Mouse (Mus musculus) intestine, embryonic 15.5 days (tissue): ENCODE data around the gene Znrd1as. TPM values are rescaled to one million over a fixed set of nuclear protein-coding genes. Genes with fewer than 3 reads are reported as not detected.
"Not testable (repeated sequence)": the region's sequence is repeated elsewhere in the genome, so short reads cannot be mapped to it uniquely, and the experiment has no call there.

Experiments used
- ATAC-seq: fragments of 200-750 bp; cut with Nextera tagmentation; 2 replicates; pipeline ENCODE4 v1.8.0; 2017; ENCODE audit warnings: moderate TSS enrichment, moderate library complexity
- H3K27ac ChIP-seq: fragments of 300-500 bp; sonication (generic); 2 replicates; pipeline ENCODE4 v1.5.1; 2015; ENCODE audit warnings: mild to moderate bottlenecking, inconsistent platforms
- H3K27me3 ChIP-seq: fragments of 300-500 bp; sonication (generic); replicated peaks from 2 replicates; pipeline ENCODE4 v1.6.1; 2015; ENCODE audit warnings: inconsistent platforms
- H3K36me3 ChIP-seq: fragments of 300-500 bp; sonication (generic); 2 replicates; pipeline ENCODE4 v1.6.1; 2015; ENCODE audit warnings: inconsistent platforms
- H3K4me1 ChIP-seq: fragments of 300-500 bp; sonication (generic); replicated peaks from 2 replicates; pipeline ENCODE4 v1.6.1; 2015; ENCODE audit warnings: inconsistent platforms
- H3K4me2 ChIP-seq: fragments of 300-500 bp; sonication (generic); replicated peaks from 2 replicates; pipeline ENCODE4 v1.6.1; 2015; ENCODE audit warnings: mild to moderate bottlenecking, inconsistent platforms
- H3K4me3 ChIP-seq: fragments of 300-500 bp; sonication (generic); replicated peaks from 2 replicates; pipeline ENCODE4 v1.5.1; 2015; ENCODE audit warnings: inconsistent platforms
- H3K9ac ChIP-seq: fragments of 300-500 bp; sonication (generic); 2 replicates; pipeline ENCODE4 v1.6.1; 2015; ENCODE audit warnings: inconsistent platforms
- H3K9me3 ChIP-seq: fragments of 300-500 bp; sonication (generic); 2 replicates; pipeline ENCODE4 v1.6.1; 2016; ENCODE audit warnings: inconsistent platforms
- WGBS: fragments of 180-500 bp; shearing (Covaris S2); methylation state at CpG from one replicate; pipeline ENCODE4 v1.1.7; 2015; 5-methylcytosine and 5-hydroxymethylcytosine counted together
- polyA plus RNA-seq: library from polyadenylated mRNA; unstranded; fragments of >200 nt; fragmentation: Nextera tagmentation; extraction: Ambion mirVana; gene quantifications from 2 replicates; pipeline ENCODE4 v1.2.1, GENCODE M21; 2015

The Znrd1as gene
- polyA plus RNA-seq, 1 experiment from 2014 or later = 6.3 TPM

DNA sequence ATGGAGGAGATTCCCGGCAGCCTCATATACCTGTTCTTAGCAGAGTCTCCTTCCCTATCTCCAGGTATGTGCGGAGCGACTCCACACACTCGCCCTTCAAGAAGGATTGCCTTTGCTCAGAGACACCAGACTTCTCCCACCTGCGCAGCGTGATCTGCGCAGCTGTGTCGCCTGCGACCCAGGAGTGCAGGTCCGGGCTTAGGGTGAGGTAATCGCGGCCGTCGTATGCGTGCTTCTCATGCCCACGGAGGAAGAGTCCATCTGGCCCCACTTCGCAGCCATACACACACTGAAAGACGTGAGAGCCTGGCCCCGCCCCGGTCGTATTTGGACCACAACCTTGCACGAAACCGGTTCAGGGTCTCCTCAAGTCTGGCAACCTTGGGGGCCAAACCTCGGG, 30.1 kb downstream of the Znrd1as start:
- H3K9me3 ChIP-seq = no peaks in the 10 kb centered on the region
- H3K4me3 ChIP-seq = peak overlapping the region; percentile 20
- H3K4me2 ChIP-seq = peak overlapping the region; percentile 53
- no peaks in the 10 kb centered on the region for H3K36me3 ChIP-seq
- ATAC-seq = peak; percentile 56; the same call in 1 of the 2 replicates
- H3K4me1 ChIP-seq = 0 out of 2 replicates have a peak, but pooled peaks cover 5% of the 10 kb centered on the region
- no peak overlapping the region for H3K9ac ChIP-seq
- H3K27me3 ChIP-seq = peaks cover 11% of the 10 kb centered on the region
- H3K27ac ChIP-seq = no peak overlapping the region
- 4% methylated on average over 24 of the region's 24 CpGs for WGBS

DNA sequence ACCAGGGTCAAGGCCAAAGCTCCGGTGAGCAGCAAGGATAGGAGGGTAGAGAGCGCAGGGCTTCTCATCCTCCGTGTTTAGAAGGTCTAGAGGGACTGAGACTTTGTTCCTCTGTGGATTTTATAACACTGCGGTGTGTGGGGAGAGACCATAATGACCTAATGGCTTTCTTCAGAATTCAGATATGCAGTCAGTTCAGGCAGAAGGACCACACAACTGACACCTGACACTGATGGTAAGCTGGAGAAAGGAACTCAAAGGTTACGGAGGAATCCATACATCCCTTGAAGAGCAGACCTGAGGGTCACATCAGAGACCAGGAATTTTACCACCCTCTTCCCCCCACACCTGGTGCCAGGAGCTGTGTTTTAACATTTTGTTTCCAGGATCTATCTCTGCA, 31.0 kb downstream of the Znrd1as start, which contains the start of gene H2-M5:
Gene H2-M5, minus strand, starts transcription at position 101 of the 400 bp plus-strand sequence.
- peak within 1 kb of the TSS; percentile 53 for H3K4me2 ChIP-seq
- H3K27ac ChIP-seq = no peak within 1 kb of the TSS
- peak within 1 kb of the TSS; percentile 20 for H3K4me3 ChIP-seq
- no peak for ATAC-seq
- H3K27me3 ChIP-seq = peaks cover 11% of the 10 kb centered on the region
- H3K9me3 ChIP-seq = no peaks in the 10 kb centered on the region
- 30% methylated on average over 5 of the region's 5 CpGs for WGBS
- no peaks in the 10 kb centered on the region for H3K36me3 ChIP-seq
- 0 out of 2 replicates have a peak, but pooled peaks cover 5% of the 10 kb centered on the region for H3K4me1 ChIP-seq
- H3K9ac ChIP-seq = no peak within 1 kb of the TSS

DNA sequence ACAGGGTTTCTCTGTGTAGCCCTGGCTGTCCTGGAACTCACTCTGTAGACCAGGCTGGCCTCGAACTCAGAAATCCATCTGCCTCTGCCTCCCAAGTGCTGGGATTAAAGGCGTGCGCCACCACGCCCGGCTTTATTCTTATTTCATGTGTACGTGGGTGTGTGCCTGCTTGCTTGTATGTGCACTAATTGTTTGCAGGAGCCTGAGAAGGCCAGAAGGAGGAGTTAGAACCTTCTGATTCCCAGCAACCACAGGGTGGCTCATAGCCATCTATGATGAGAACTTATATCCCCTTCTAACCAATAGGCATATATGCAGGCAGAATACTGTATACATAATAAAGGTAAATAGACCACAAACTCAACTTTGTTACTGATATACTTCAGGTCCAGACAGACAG, 32.2 kb downstream of the Znrd1as start:
- not testable (repeated sequence) for H3K27ac ChIP-seq, H3K4me2 ChIP-seq, H3K4me3 ChIP-seq, H3K9me3 ChIP-seq, H3K36me3 ChIP-seq, H3K4me1 ChIP-seq, ATAC-seq, H3K9ac ChIP-seq
- 91% methylated on average over 6 of the region's 6 CpGs for WGBS
- H3K27me3 ChIP-seq = peaks cover 11% of the 10 kb centered on the region

DNA sequence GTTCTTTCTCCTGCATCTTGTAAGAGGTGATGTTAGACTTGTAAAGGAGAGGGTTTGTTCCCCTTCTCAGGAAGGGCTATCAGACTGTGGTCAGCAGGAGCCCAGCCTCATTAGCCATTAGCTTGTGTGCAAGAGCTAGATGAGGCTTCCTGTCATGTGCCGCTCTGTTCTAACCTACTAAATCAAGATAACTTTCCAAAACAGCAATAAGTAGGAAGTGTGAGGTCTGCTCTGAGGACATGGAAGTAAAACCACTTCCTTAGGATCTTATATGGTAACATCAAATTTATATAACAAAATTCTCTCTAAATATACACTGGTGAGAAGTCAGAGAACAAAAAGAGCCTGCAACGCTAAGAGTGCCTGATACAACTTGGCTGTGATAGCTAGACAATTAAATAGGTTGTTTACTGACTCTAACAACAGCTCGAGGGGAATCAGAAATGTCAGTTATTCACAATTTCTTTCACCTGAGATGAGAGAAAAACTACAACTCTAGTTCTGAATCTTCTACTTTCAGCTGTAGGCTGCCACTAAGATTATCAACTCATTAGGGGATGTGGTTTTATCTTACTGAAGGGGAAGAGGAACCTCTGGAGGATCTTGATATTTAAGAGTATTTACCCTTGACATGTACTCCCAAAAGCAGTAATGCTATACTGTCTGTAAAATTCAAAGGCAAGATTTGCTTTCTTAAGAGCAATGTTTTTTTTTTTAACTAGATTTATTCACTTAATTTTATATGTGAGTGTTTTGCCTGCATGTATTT, 34.1 kb downstream of the Znrd1as start:
- Histone ChIP-seq H3K4me3 (no peak overlapping the region), H3K4me2 (no peak overlapping the region), H3K27ac (no peak overlapping the region), H3K9me3 (no peaks in the 10 kb centered on the region), H3K4me1 (0 out of 2 replicates have a peak, but pooled peaks cover 5% of the 10 kb centered on the region), H3K9ac (no peak overlapping the region), H3K27me3 (peaks cover 8% of the 10 kb centered on the region), H3K36me3 (no peaks in the 10 kb centered on the region)
- no peak for ATAC-seq
- 68% methylated on average over 3 of the region's 3 CpGs for WGBS

DNA sequence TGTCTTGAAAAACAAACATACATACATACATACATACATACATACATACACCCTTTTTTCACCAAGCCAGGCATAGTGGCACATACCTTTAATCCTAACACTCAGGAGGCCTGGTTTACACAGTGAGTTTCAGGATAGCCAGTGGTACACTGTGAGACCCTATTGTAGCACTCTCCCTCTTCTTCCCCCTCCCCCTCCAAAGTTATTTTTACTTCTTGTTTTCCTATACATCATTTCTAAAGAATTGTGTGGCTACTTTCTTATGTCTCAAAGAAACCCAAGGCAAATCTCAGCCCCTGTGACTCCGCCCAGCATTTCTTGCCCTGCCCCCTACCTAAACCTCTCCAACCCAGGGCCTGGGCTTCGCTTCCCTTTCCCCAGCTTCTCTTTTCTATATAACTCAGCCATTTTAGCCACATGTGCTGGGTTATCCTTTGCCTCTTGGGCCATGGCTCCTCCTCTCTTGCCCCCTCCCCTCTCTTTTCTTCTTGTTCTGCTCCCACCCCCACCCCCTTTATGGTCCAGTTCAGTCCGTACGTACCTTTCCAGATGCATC, 35.5 kb downstream of the Znrd1as start:
- Histone ChIP-seq H3K4me2 (no peak overlapping the region), H3K36me3 (no peaks in the 10 kb centered on the region), H3K27ac (no peak overlapping the region), H3K9ac (no peak overlapping the region), H3K27me3 (0 out of 2 replicates have a peak, but pooled peaks cover 2% of the 10 kb centered on the region), H3K4me1 (0 out of 2 replicates have a peak, but pooled peaks cover under 1% of the 10 kb centered on the region), H3K4me3 (no peak overlapping the region), H3K9me3 (no peaks in the 10 kb centered on the region)
- 88% methylated on average over 4 of the region's 4 CpGs for WGBS
- no peak for ATAC-seq

DNA sequence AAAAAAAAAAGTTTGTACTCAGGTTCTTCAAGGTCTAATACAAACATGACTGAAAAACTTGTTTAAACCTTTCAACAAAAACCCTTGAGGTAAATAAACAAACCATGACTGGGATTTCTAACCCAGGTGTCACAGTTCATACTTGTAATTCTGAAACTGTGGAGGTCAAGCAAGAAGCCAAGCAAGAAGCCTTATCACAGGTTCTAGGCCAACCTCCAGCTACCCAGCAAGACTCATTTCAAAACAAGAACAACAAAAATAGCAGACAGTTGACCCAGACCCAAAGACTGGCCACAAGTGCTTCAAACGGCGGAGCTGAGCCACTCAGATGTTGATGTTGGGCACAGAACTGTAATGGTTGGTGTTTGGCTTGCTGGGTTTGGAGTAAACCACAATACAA, 36.1 kb downstream of the Znrd1as start:
- Histone ChIP-seq H3K4me1 (no peaks in the 10 kb centered on the region), H3K27me3 (no peaks in the 10 kb centered on the region), H3K36me3 (no peaks in the 10 kb centered on the region), H3K27ac (no peak overlapping the region), H3K4me2 (no peak overlapping the region), H3K9me3 (no peaks in the 10 kb centered on the region), H3K9ac (no peak overlapping the region), H3K4me3 (no peak overlapping the region)
- WGBS = 78% methylated on average over 2 of the region's 2 CpGs
- no peak for ATAC-seq

DNA sequence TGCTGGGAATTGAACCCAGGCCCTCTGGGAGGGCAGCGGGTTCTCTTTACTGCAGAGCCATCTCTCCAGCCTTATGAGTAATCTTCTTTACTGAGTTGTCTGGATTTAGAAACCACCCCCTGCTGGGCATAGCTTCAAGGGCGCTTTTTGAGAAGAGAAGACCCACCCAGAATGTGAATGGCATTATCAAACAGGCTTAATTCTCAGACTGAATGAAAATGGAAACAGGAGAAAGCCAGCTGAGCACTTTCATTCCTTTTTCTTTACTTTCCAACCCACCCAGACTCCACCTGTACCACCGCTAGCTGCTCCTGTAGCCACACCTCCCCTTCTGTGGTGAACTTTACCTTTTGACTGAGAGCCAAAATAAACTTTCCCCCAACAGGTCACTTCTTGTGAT, 37.1 kb downstream of the Znrd1as start:
- Histone ChIP-seq H3K4me1 (no peaks in the 10 kb centered on the region), H3K4me3 (no peak overlapping the region), H3K4me2 (no peak overlapping the region), H3K9ac (no peak overlapping the region), H3K27me3 (no peaks in the 10 kb centered on the region), H3K27ac (no peak overlapping the region), H3K36me3 (no peaks in the 10 kb centered on the region), H3K9me3 (no peaks in the 10 kb centered on the region)
- no peak for ATAC-seq
- 66% methylated on average over 3 of the region's 3 CpGs for WGBS

DNA sequence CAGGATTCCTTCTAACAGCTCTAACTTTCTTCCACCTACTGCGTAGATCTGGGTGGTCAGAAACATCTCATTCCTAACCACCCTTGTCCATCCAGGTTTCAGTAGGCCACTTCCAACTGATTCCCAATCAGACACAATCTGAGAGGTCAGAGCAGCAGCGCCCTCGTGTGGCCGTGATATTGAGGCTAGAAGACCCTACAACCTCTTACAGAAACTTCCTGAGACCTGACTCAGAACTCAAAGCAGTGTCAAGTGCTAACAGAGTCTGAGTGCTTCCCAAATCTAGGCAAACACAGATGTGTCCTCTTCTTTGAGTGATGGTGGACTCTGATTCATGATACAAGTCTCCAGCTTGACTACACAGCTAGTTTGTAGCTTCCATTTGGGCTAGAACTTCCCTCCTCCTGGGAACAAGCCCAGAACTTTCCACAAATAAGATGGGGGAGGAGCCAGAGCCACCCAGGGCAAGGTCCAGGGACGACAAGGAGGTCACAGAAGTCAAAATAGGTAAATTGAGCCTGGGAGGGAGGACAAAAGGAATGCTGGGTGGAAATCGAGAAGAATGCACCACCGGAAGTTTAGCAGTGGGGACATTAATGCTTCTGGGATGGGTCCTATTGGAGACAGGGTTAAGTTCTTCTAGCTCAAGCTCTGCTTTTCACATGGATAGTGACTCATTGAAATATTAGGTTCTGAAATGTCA, 38.8 kb downstream of the Znrd1as start:
- Histone ChIP-seq H3K27me3 (no peaks in the 10 kb centered on the region), H3K9me3 (no peaks in the 10 kb centered on the region), H3K4me3 (no peak overlapping the region), H3K4me2 (no peak overlapping the region), H3K27ac (no peak overlapping the region), H3K4me1 (no peaks in the 10 kb centered on the region), H3K9ac (no peak overlapping the region), H3K36me3 (no peaks in the 10 kb centered on the region)
- 26% methylated on average over 7 of the region's 7 CpGs for WGBS
- peak; percentile 61 for ATAC-seq

DNA sequence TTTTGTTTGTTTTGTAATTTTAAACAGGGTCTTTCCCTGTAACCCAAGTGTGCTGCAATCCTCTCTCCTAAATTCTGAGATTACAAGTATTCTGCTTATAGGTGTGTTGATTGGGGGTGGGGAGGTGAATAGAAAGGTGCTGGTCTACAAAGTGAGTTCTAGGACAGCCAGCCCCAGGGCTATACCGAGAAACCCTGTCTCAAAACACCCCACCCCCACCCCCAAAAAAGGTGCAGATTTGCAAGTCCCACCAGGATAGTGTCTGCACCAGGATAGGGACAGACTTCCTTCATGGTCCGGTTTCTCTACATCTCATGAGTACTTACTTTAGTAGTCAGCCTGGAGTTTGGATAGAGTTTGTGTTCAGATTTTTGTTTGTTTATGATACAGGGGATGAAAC, 40.1 kb downstream of the Znrd1as start:
- H3K9me3 ChIP-seq = no peaks in the 10 kb centered on the region
- no peaks in the 10 kb centered on the region for H3K36me3 ChIP-seq
- no peak for ATAC-seq
- no peak overlapping the region for H3K27ac ChIP-seq
- no peaks in the 10 kb centered on the region for H3K27me3 ChIP-seq
- WGBS = 56% methylated on average over 2 of the region's 2 CpGs
- no peaks in the 10 kb centered on the region for H3K4me1 ChIP-seq
- no peak overlapping the region for H3K4me3 ChIP-seq
- no peak overlapping the region for H3K9ac ChIP-seq
- no peak overlapping the region for H3K4me2 ChIP-seq

DNA sequence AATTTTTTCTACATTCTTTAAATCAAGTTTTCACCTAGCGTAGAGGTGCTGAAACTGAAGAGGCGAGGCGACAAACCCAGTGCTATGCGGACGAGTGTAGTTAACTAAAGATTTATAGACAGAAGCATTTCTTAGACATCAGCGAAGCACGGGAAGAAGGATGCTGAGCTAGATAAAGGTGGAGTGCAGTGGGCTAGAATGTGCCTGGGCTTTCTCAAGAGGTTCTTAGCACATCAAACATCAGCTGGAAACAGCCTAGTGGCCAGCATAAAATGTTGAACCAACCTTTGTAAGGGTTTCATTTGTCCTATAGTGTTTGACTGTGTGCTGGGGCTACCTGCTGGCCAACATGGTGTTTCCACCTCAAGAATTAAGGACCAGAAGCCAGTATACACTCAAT, 42.5 kb downstream of the Znrd1as start, which contains the start of gene Zfp57:
Gene Zfp57, plus strand, starts transcription at position 301 of the 400 bp plus-strand sequence.
- H3K9ac ChIP-seq = no peak within 1 kb of the TSS
- no peak within 1 kb of the TSS for H3K27ac ChIP-seq
- no peaks in the 10 kb centered on the region for H3K27me3 ChIP-seq
- H3K9me3 ChIP-seq = no peaks in the 10 kb centered on the region
- no peak within 1 kb of the TSS for H3K4me3 ChIP-seq
- WGBS = 91% methylated on average over 7 of the region's 7 CpGs
- H3K4me2 ChIP-seq = peak within 1 kb of the TSS; percentile 88
- no peak for ATAC-seq
- no peaks in the 10 kb centered on the region for H3K36me3 ChIP-seq
- no peaks in the 10 kb centered on the region for H3K4me1 ChIP-seq

DNA sequence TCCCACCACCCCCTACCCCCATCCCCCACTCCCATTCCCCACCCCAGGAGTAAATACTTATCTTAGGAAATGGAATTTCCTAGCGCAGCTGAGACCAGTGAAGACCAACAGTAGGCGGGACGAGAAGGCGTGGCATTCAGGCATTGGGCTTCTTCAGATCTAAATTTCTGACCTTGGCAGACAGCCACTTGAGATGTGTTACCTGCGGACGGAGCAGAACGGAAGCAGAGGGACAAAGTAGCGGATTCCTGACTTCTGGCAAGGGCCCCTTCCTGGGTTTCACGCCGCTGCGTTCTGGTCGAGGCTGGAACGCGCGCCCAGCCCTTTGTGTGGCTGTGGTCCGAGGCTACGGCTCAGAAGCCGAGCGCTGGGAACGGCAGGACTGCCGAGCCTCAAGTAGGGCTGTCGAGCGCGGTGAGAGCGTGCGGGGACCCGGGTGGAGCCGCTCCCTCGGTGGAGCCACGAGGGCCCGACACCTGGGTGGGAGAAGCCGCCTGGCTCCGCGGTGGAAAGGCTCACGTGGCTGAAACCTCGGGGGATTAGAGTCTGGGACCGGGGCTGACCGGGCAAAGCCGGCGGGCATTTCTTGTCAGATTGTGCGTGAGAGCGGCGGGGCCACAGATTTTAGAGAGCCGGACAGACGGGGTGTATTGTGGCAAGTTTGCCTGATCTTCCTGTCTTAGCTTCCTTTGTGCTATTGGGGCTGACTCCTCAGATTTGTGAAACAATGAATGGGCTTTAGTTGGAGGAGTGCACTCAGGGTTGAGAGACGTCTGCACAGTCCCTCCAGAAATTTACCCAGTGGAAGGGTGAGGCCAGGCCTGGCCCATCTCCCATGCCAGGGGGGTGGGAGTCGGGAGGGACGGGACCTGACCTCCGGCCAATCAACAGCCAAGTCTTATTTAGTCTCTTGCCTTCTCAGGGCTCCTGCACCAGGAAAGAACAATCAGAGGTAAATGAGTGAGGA, 44.3 kb downstream of the Znrd1as start:
- no peaks in the 10 kb centered on the region for H3K27me3 ChIP-seq
- no peaks in the 10 kb centered on the region for H3K9me3 ChIP-seq
- WGBS = under 1% methylated on average over 49 of the region's 49 CpGs
- peak overlapping the region; percentile 79 for H3K9ac ChIP-seq
- no peaks in the 10 kb centered on the region for H3K36me3 ChIP-seq
- ATAC-seq = peak; percentile 91
- H3K4me2 ChIP-seq = peak overlapping the region; percentile 88
- H3K27ac ChIP-seq = peak overlapping the region; percentile 91
- H3K4me3 ChIP-seq = peak overlapping the region; percentile 59
- H3K4me1 ChIP-seq = no peaks in the 10 kb centered on the region
